Mouse (Mus musculus) brown adipose tissue, adult 24 weeks (tissue): ENCODE measurements around the gene Elp4. TPM values are rescaled to one million over a fixed set of nuclear protein-coding genes. Genes with fewer than 3 reads are reported as not detected.

Source experiments
- H3K27ac ChIP-seq: fragments of 200-500 bp; replicated peaks from 2 replicates; pipeline ENCODE4 v1.5.1; 2012; ENCODE audit warnings: low read depth, mild to moderate bottlenecking, low read length
- H3K4me1 ChIP-seq: fragments of 200-500 bp; 2 replicates; pipeline ENCODE4 v1.6.1; 2012; ENCODE audit warnings: low read length, mixed read lengths; ENCODE audit not compliant: control insufficient read depth, insufficient read depth, insufficient read length
- H3K4me3 ChIP-seq: fragments of 200-500 bp; 2 replicates; pipeline ENCODE4 v1.5.1; 2012; ENCODE audit warnings: low read depth, mild to moderate bottlenecking, low read length, moderate library complexity; ENCODE audit not compliant: insufficient read depth
- polyA plus RNA-seq: library from polyadenylated mRNA; stranded (reverse); fragments of >200 nt; gene quantifications from 2 replicates; pipeline ENCODE4 v1.2.4, GENCODE M21; 2012; ENCODE audit not compliant: missing spikeins, insufficient read depth, insufficient read length

The Elp4 gene
- polyA plus RNA-seq, 1 experiment: 10.1 TPM

DNA sequence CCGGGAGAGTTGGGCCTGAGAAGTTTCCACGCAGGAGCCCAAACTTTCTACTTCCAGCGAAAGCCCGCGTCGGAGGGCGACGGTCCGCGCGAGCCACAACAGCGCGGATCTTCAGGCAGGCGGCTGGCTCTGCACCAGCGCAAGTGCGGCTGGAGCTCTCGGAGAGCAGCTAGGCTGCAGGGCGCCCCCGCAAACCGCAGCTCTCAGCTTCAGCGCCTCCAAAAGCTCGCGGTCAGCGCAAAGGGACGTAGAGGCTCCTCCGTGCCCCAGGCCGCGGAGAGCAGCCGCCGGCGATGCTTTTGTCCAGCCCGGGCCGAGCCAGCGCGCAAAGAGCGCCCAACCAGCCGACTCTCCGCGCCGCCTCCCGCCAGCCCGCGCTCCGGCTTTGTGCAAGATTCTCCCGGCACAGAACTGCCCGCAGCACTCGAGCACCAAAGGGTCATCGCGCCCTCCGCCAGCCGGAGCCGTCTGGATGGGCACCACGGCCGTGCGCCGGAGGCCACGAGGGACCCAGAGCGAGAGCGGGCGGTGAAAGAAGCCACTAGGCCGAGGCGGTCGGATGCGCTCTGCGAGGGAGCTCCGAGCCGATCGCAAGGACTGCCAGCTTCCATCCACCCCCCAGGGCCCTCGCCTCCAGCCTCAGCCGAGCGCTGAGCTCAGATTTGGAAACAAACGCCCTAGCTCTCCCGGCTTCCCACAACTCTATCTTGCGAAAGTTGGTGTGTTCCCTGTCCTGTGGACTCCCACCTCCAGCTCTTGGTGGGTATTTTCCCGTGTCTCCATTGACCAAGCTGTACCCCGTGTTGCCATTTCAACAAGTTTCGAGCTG is 228.1 kb downstream of the Elp4 start:
- Histone ChIP-seq H3K4me3 (peak overlapping the region; percentile 43), H3K27ac (no peak overlapping the region), H3K4me1 (peaks cover 6% of the 10 kb centered on the region)

DNA sequence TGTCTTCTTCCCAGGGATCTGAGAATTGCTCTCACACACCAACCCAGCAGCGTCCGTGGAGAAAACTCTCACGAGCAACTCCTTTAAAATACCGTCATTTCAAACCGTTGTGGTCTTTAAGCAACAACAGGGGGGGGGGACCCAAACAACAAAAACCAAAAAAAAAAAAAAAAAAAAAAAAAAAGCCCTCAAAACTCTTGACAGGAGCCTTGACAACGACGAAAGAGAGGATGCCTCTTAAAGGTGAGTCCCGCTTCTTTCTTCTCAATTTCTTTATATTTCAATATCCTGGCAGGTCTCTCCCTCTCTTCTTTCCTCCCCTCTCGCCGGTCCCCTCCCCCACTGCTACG is 228.7 kb downstream of the Elp4 start:
- Histone ChIP-seq H3K4me1 (peaks cover 6% of the 10 kb centered on the region), H3K27ac (no peak overlapping the region), H3K4me3 (peak overlapping the region; percentile 43)

GRCm38 (mm10) chr2:105674875-105675729 is 229.3 kb downstream of the Elp4 start:
- Histone ChIP-seq H3K4me3 (peak overlapping the region; percentile 42), H3K27ac (no peak overlapping the region), H3K4me1 (peaks cover 6% of the 10 kb centered on the region)

- peak overlapping the region; percentile 42 for H3K4me3 ChIP-seq
These were observed 230.1 kb downstream of the Elp4 start for GRCm38 (mm10) chr2:105674061-105674874.

GRCm38 (mm10) chr2:105673631-105674060 is 230.7 kb downstream of the Elp4 start:
- Histone ChIP-seq H3K4me3 (peak overlapping the region; percentile 16; the same call in 1 of the 2 replicates), H3K4me1 (peaks cover 6% of the 10 kb centered on the region), H3K27ac (no peak overlapping the region)

More at GRCm38 (mm10) chr2:105674061-105674874, 230.1 kb downstream of the Elp4 start:
- H3K4me1 ChIP-seq: peaks cover 6% of the 10 kb centered on the region
- no peak overlapping the region for H3K27ac ChIP-seq

DNA sequence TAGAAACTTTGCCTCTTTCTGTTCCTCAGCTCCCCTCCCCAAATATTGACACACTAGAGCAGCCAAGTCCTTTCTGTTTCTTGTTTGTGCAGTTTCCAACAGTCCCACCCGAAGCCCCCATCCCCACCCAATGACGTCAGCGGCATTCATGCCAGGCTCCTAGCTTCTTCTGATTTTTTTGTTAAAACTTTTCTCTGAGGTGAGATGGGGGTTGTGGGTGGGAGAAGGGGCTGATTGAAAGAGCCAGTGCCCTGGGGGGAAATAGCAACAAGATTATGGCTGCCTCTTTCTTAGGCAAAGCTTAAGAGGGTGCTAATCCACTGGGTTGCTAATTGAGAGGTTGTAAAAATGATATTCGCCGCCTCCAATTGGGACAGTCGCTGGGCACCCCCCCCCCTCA is 231.3 kb downstream of the Elp4 start:
- Histone ChIP-seq H3K27ac (no peak overlapping the region), H3K4me3 (no peak overlapping the region), H3K4me1 (peaks cover 6% of the 10 kb centered on the region)

DNA sequence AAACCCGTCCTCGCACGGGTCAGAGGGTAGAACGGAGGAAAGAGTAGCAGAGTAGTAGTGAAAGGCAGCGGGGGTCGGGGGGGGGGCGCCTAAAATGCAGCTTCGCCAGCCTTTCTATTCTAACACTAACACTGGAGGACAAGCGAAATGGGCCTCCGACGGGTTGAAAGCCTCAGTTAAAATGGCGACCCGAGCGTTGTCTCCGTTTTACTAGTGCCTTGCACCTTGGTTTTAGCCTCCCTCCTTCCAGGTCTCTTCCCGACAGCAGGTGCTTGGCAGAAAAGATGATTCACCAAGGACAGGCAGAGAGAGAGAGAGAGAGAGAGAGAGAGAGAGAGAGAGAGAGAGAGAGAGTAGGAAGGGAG is 231.8 kb downstream of the Elp4 start:
- Histone ChIP-seq H3K27ac (no peak overlapping the region), H3K4me1 (peaks cover 6% of the 10 kb centered on the region), H3K4me3 (no peak overlapping the region)

- Histone ChIP-seq H3K4me3 (no peak overlapping the region), H3K4me1 (peaks cover 6% of the 10 kb centered on the region), H3K27ac (no peak overlapping the region)
These were observed 232.4 kb downstream of the Elp4 start for GRCm38 (mm10) chr2:105671798-105672595.

- H3K4me3 ChIP-seq: no peak overlapping the region
- H3K27ac ChIP-seq: no peak overlapping the region
- H3K4me1 ChIP-seq: peaks cover 6% of the 10 kb centered on the region
These were observed 233.1 kb downstream of the Elp4 start for GRCm38 (mm10) chr2:105671116-105671797.

DNA sequence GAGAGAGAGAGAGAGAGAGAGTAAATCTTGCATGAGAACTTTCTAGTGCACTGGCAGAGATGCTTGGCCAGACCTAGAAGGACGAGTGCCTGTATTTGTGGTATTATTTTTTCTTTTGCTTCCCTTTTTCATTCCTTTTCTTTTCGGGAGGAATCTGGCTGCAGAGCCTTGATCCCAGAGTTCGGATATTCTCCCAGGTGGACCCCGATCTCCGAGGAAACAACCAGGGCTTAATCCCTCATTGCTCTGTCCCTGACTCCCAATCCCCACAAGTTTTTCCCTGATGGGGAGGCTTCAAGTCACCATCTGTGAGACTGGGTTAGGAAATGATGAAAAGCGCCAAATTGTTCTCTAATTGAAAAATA is 233.7 kb downstream of the Elp4 start:
- Histone ChIP-seq H3K4me1 (peaks cover 6% of the 10 kb centered on the region), H3K27ac (no peak overlapping the region), H3K4me3 (no peak overlapping the region)

- peaks cover 6% of the 10 kb centered on the region for H3K4me1 ChIP-seq
- H3K4me3 ChIP-seq: no peak overlapping the region
- no peak overlapping the region for H3K27ac ChIP-seq
These were observed 234.3 kb downstream of the Elp4 start for GRCm38 (mm10) chr2:105669881-105670730.

DNA sequence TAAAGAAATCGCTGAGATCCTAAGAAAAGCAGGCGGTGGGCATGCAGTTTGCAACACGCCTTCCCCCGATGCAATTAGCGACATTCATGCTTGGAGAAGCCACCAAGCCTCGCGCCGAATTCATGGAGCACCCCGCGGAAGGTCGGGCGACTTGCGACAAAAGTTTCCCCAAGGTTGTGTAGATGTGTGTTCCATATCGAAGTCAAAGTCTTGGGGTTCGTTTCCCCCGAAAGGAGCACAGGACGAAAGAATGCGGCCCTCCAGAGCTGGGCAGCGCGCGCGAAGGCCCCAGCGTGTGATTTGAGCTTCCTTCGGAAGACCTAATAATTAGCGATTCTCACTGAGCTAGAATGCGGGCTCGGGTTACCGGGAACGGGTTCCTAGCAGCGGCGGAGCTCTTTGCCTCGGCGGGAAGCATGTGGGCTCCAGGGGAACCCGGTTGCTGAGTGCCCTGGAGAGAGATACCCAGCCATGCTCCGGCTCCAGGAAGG is 234.9 kb downstream of the Elp4 start:
- H3K4me3 ChIP-seq: no peak overlapping the region
- H3K4me1 ChIP-seq: peaks cover 6% of the 10 kb centered on the region
- H3K27ac ChIP-seq: no peak overlapping the region
